Mouse (Mus musculus) heart, adult 2 months (tissue): ENCODE data around the gene Ttyh1.

ENCODE experiments used
- CTCF ChIP-seq: fragments of 200-600 bp; IDR thresholded peaks from 2 replicates; pipeline ENCODE4 v1.8.1; 2022; ENCODE audit warnings: antibody characterized with exemption, mild to moderate bottlenecking, moderate library complexity
- EP300 ChIP-seq: fragments of 200-500 bp; IDR thresholded peaks from 2 replicates; pipeline ENCODE4 v1.6.1; 2011; ENCODE audit warnings: low read depth, low read length, control low read depth; ENCODE audit not compliant: insufficient read depth
- POLR2A ChIP-seq: fragments of 200-500 bp; IDR thresholded peaks from 2 replicates; pipeline ENCODE4 v1.6.1; 2011; ENCODE audit warnings: mild to moderate bottlenecking, low read depth, low read length, control low read depth; ENCODE audit not compliant: insufficient read depth

DNA sequence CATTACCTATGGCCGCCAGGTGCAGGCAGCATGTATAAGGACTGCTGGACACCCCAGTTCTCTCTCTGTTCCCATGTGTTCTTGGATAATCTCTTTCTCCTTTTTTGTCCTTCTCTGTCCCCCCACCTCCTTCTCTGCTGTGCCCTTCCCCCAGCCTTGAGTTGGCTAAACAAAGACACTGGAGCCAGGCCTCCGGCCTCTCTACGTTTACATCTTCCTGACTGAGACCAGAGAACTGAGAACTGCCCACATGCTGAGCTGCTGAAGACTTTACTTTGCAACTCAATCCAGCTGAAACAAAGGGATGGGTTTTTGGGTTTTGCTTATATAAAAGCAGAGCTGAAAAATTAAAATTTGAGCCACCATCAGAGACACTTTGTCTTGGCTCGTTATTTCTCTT lies 35.8 kb downstream of the Ttyh1 start:
- TF ChIP-seq POLR2A = no peak
- no peak for TF ChIP-seq CTCF
- TF ChIP-seq EP300 = no peak
